Mouse (Mus musculus): ENCODE results near the gene Kat7. TPM values are rescaled to one million over a fixed set of nuclear protein-coding genes. Genes with fewer than 3 reads are reported as not detected.

The Kat7 gene
- polyA plus RNA-seq, 1 experiment, result 44.3 TPM

DNA sequence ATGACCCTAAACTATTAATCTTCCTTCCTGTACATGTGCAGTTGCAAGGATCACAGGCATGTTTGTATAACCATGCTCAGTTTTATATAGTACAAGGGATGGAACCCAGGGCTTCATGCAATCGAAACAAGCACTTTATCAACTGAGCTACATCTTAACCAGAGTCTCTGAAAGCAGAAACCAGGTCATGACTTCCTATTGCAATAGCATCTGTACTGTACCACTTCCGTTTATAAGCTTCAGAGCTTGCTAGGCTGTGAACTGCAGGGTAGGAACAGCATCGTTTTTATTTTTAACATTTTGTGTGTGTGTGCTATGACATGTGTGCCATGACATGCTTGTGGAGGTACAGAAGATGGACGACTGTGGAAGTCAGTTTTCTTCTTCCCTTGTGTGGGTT lies 23.2 kb upstream of the Kat7 start:
- Histone ChIP-seq H3K79me3 (ENCODE audit: low read depth) (no peaks in the 10 kb centered on the region), H3K27me3 (ENCODE audit: control insufficient read depth, insufficient read depth, insufficient read length) (no peaks in the 10 kb centered on the region), H3K36me3 (ENCODE audit: control insufficient read depth, insufficient read depth) (no peaks in the 10 kb centered on the region), H3K4me3 (ENCODE audit: insufficient read depth, poor library complexity, severe bottlenecking) (no peak overlapping the region), H3ac (ENCODE audit: control insufficient read depth, insufficient read length, low read depth) (no peak overlapping the region), H3K79me2 (ENCODE audit: control insufficient read depth, insufficient read depth) (no peaks in the 10 kb centered on the region)
- TF ChIP-seq USF1 (IDR thresholded peaks at IDR 0.05; ENCODE audit: low read depth) (no peak), MYOD1 (IDR thresholded peaks at IDR 0.05; ENCODE audit: control insufficient read depth, insufficient read length, low read depth) (no peak), CEBPB (IDR thresholded peaks at IDR 0.05; ENCODE audit: low read depth) (no peak), FOSL1 (IDR thresholded peaks at IDR 0.05; ENCODE audit: insufficient read depth, low read length, poor library complexity, severe bottlenecking) (no peak), MYOG (IDR thresholded peaks at IDR 0.05; ENCODE audit: control insufficient read depth, extremely low read depth, insufficient read length) (no peak), CTCF (IDR thresholded peaks at IDR 0.05; ENCODE audit: control insufficient read depth, insufficient read depth, insufficient read length) (no peak), MAX (IDR thresholded peaks at IDR 0.05) (no peak)

DNA sequence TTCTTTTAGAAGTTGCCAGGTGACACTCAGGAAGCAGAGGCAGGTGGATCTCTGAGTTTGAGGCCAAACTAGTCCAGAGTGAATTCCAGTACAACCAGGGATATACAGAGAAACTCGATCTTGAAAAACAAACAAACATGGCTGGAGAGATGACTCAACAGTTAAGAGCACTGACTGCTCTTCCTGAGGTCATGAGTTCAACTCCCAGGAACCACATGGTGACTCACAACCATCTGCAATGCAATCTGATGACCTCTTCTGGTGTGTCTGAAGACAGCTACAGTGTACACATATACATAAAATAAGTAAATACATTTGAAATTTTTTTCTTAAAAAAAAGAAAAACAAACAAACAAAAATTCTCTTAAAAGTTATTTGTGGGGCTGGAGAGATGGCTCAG lies 20.6 kb upstream of the Kat7 start:
- Histone ChIP-seq H3K27me3 (ENCODE audit: control insufficient read depth, insufficient read depth, insufficient read length) (no peaks in the 10 kb centered on the region), H3K36me3 (ENCODE audit: control insufficient read depth, insufficient read depth) (no peaks in the 10 kb centered on the region), H3K79me2 (ENCODE audit: control insufficient read depth, insufficient read depth) (no peaks in the 10 kb centered on the region), H3ac (ENCODE audit: control insufficient read depth, insufficient read length, low read depth) (no peak overlapping the region), H3K4me3 (ENCODE audit: insufficient read depth, poor library complexity, severe bottlenecking) (no peak overlapping the region), H3K79me3 (ENCODE audit: low read depth) (no peaks in the 10 kb centered on the region)
- no peak for TF ChIP-seq USF1 (IDR thresholded peaks at IDR 0.05; ENCODE audit: low read depth)
- TF ChIP-seq MYOD1 (IDR thresholded peaks at IDR 0.05; ENCODE audit: control insufficient read depth, insufficient read length, low read depth), result no peak
- TF ChIP-seq FOSL1 (IDR thresholded peaks at IDR 0.05; ENCODE audit: insufficient read depth, low read length, poor library complexity, severe bottlenecking), result no peak
- peak; percentile 18 for TF ChIP-seq MAX (IDR thresholded peaks at IDR 0.05)
- TF ChIP-seq CEBPB (IDR thresholded peaks at IDR 0.05; ENCODE audit: low read depth), result peak; percentile 36
- TF ChIP-seq MYOG (IDR thresholded peaks at IDR 0.05; ENCODE audit: control insufficient read depth, extremely low read depth, insufficient read length), result no peak
- TF ChIP-seq CTCF (IDR thresholded peaks at IDR 0.05; ENCODE audit: control insufficient read depth, insufficient read depth, insufficient read length), result no peak

DNA sequence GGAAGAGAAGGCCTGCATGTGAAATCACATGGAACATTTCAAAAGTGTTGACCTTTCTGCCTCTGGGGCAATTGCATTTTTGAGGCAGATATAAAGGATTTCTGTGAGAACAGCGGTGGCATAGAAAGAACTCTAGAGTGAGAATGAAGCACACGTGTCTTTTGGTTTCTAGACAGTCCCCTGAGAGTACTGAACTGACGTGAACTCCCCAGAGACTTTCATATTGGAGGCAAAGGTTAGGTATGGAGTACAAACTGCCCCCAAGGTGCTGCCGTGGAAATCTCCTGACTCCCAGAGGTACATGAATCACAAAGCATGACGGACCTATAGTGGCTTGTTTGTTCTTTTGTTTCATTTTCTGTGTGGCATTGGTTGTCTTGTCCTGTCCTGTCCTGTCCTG lies 18.6 kb upstream of the Kat7 start:
- Histone ChIP-seq H3K4me3 (ENCODE audit: insufficient read depth, poor library complexity, severe bottlenecking) (no peak overlapping the region), H3K36me3 (ENCODE audit: control insufficient read depth, insufficient read depth) (no peaks in the 10 kb centered on the region), H3K27me3 (ENCODE audit: control insufficient read depth, insufficient read depth, insufficient read length) (no peaks in the 10 kb centered on the region), H3K79me2 (ENCODE audit: control insufficient read depth, insufficient read depth) (no peaks in the 10 kb centered on the region), H3ac (ENCODE audit: control insufficient read depth, insufficient read length, low read depth) (no peak overlapping the region), H3K79me3 (ENCODE audit: low read depth) (no peaks in the 10 kb centered on the region)
- TF ChIP-seq MAX (IDR thresholded peaks at IDR 0.05) (no peak), MYOD1 (IDR thresholded peaks at IDR 0.05; ENCODE audit: control insufficient read depth, insufficient read length, low read depth) (no peak), FOSL1 (IDR thresholded peaks at IDR 0.05; ENCODE audit: insufficient read depth, low read length, poor library complexity, severe bottlenecking) (no peak), CEBPB (IDR thresholded peaks at IDR 0.05; ENCODE audit: low read depth) (no peak), MYOG (IDR thresholded peaks at IDR 0.05; ENCODE audit: control insufficient read depth, extremely low read depth, insufficient read length) (no peak), CTCF (IDR thresholded peaks at IDR 0.05; ENCODE audit: control insufficient read depth, insufficient read depth, insufficient read length) (no peak), USF1 (IDR thresholded peaks at IDR 0.05; ENCODE audit: low read depth) (no peak)

DNA sequence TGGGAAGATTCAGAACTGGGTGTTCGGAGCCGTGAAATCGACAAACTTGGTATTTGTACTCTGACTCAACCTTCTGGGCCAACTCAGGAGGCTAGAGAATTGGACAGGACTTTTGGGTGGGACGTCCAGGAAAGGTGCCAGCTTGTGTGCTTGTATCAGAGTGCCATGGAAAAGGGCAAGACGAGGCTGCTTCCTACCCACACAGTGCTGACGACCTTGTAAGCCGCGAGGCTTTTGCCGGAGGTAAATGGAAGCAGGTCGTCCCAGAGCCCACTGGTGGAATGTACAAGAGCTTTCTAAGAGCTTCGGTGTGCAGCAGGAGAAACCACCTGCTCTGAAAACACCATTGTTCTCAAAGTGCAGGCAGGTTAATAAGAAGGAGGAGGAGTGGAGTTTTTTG lies 16.2 kb upstream of the Kat7 start:
- Histone ChIP-seq H3K4me3 (ENCODE audit: insufficient read depth, poor library complexity, severe bottlenecking) (no peak overlapping the region), H3K27me3 (ENCODE audit: control insufficient read depth, insufficient read depth, insufficient read length) (no peaks in the 10 kb centered on the region), H3K36me3 (ENCODE audit: control insufficient read depth, insufficient read depth) (no peaks in the 10 kb centered on the region), H3ac (ENCODE audit: control insufficient read depth, insufficient read length, low read depth) (no peak overlapping the region), H3K79me2 (ENCODE audit: control insufficient read depth, insufficient read depth) (no peaks in the 10 kb centered on the region), H3K79me3 (ENCODE audit: low read depth) (no peaks in the 10 kb centered on the region)
- TF ChIP-seq MYOG (IDR thresholded peaks at IDR 0.05; ENCODE audit: control insufficient read depth, extremely low read depth, insufficient read length) (no peak), CTCF (IDR thresholded peaks at IDR 0.05; ENCODE audit: control insufficient read depth, insufficient read depth, insufficient read length) (no peak), USF1 (IDR thresholded peaks at IDR 0.05; ENCODE audit: low read depth) (no peak), MAX (IDR thresholded peaks at IDR 0.05) (no peak), CEBPB (IDR thresholded peaks at IDR 0.05; ENCODE audit: low read depth) (no peak), MYOD1 (IDR thresholded peaks at IDR 0.05; ENCODE audit: control insufficient read depth, insufficient read length, low read depth) (no peak), FOSL1 (IDR thresholded peaks at IDR 0.05; ENCODE audit: insufficient read depth, low read length, poor library complexity, severe bottlenecking) (no peak)

DNA sequence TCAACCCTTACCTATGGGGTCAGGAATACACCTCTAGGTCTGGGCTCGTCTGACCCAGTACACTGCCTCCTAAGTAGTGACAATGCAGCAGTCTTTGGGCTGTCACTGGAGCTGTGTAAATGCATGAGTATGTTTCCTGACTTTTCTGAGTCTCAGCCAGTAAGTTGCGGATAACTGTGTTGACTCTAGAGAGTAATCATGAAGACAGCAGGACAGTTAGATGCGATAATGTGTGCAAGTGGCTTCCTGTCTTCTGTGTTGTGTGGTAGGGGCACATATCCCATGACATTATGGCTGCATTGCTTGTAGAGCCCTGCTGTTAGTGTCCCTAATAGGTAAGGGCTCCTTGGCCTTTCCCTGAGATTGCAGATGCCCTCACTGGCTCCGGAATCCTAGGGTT lies 15.8 kb upstream of the Kat7 start:
- H3K79me3 ChIP-seq (ENCODE audit: low read depth), result no peaks in the 10 kb centered on the region
- no peaks in the 10 kb centered on the region for H3K36me3 ChIP-seq (ENCODE audit: control insufficient read depth, insufficient read depth)
- TF ChIP-seq CTCF (IDR thresholded peaks at IDR 0.05; ENCODE audit: control insufficient read depth, insufficient read depth, insufficient read length) (no peak), CEBPB (IDR thresholded peaks at IDR 0.05; ENCODE audit: low read depth) (no peak), MAX (IDR thresholded peaks at IDR 0.05) (no peak), FOSL1 (IDR thresholded peaks at IDR 0.05; ENCODE audit: insufficient read depth, low read length, poor library complexity, severe bottlenecking) (no peak), MYOD1 (IDR thresholded peaks at IDR 0.05; ENCODE audit: control insufficient read depth, insufficient read length, low read depth) (no peak), USF1 (IDR thresholded peaks at IDR 0.05; ENCODE audit: low read depth) (no peak), MYOG (IDR thresholded peaks at IDR 0.05; ENCODE audit: control insufficient read depth, extremely low read depth, insufficient read length) (no peak)
- no peak overlapping the region for H3K4me3 ChIP-seq (ENCODE audit: insufficient read depth, poor library complexity, severe bottlenecking)
- no peak overlapping the region for H3ac ChIP-seq (ENCODE audit: control insufficient read depth, insufficient read length, low read depth)
- H3K79me2 ChIP-seq (ENCODE audit: control insufficient read depth, insufficient read depth), result no peaks in the 10 kb centered on the region
- no peaks in the 10 kb centered on the region for H3K27me3 ChIP-seq (ENCODE audit: control insufficient read depth, insufficient read depth, insufficient read length)

DNA sequence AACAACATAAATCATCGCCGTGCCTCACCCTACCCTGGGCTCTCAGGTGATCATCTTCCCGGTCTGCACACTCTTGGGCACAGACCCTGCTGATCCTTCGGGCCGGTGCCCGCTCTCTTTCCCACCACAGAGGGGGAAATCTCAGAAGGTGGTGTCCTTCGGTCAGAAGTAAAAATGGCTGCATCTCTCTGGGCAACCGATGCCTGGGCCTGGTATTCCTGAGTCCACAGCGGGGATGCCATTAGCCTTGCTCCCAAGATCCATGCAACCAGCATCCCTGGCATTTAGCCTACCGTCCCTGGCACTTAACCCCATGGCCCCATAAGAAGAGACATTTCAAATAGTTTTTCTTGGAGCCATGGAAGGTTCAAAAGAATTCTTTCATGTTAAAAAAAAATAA lies 14.1 kb upstream of the Kat7 start:
- TF ChIP-seq MAX (IDR thresholded peaks at IDR 0.05), result no peak
- TF ChIP-seq FOSL1 (IDR thresholded peaks at IDR 0.05; ENCODE audit: insufficient read depth, low read length, poor library complexity, severe bottlenecking), result no peak
- no peak for TF ChIP-seq USF1 (IDR thresholded peaks at IDR 0.05; ENCODE audit: low read depth)
- no peak for TF ChIP-seq CEBPB (IDR thresholded peaks at IDR 0.05; ENCODE audit: low read depth)
- no peak for TF ChIP-seq CTCF (IDR thresholded peaks at IDR 0.05; ENCODE audit: control insufficient read depth, insufficient read depth, insufficient read length)
- TF ChIP-seq MYOG (IDR thresholded peaks at IDR 0.05; ENCODE audit: control insufficient read depth, extremely low read depth, insufficient read length), result no peak
- TF ChIP-seq MYOD1 (IDR thresholded peaks at IDR 0.05; ENCODE audit: control insufficient read depth, insufficient read length, low read depth), result no peak
- no peaks in the 10 kb centered on the region for H3K79me3 ChIP-seq (ENCODE audit: low read depth)
- no peaks in the 10 kb centered on the region for H3K27me3 ChIP-seq (ENCODE audit: control insufficient read depth, insufficient read depth, insufficient read length)
- H3K36me3 ChIP-seq (ENCODE audit: control insufficient read depth, insufficient read depth), result no peaks in the 10 kb centered on the region
- no peaks in the 10 kb centered on the region for H3K79me2 ChIP-seq (ENCODE audit: control insufficient read depth, insufficient read depth)
- H3ac ChIP-seq (ENCODE audit: control insufficient read depth, insufficient read length, low read depth), result no peak overlapping the region
- H3K4me3 ChIP-seq (ENCODE audit: insufficient read depth, poor library complexity, severe bottlenecking), result no peak overlapping the region

All from C2C12 (cell line).